Mouse (Mus musculus): ENCODE measurements around the gene Mertk. TPM values are rescaled to one million over a fixed set of nuclear protein-coding genes. Genes with fewer than 3 reads are reported as not detected.

Gene Mertk
- polyA plus RNA-seq, 1 experiment, result 2.2 TPM

DNA sequence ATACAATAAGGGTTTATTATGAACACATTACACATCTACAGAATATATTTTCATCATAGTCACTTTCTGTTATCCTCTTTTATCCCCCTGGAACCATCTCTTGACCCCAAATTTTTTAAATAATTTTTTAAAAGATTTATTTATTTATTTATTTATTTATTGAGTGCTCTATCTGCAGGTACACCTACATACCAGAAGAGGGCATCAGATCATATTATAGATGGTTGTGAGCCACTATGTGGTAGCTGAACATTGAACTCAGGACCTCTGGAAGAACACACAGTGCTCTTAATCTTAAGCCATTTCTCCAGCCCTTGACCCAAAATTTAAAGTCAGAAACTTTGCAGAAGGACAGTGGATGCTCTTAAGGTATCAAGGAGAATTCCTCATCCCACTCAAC, 4.2 kb upstream of the Mertk start:
- peaks cover 14% of the 10 kb centered on the region for H3K4me1 ChIP-seq (ENCODE audit: control insufficient read depth, insufficient read depth, low read length)
- no peaks in the 10 kb centered on the region for H3K27me3 ChIP-seq (ENCODE audit: control insufficient read depth, insufficient read depth, low read length)
- H3K36me3 ChIP-seq (ENCODE audit: control insufficient read depth, insufficient read depth, low read length), result no peaks in the 10 kb centered on the region
- TF ChIP-seq CTCF (IDR thresholded peaks at IDR 0.05; ENCODE audit: control insufficient read depth, insufficient read depth, insufficient replicate concordance, low read depth, low read length) (no peak), POLR2A (IDR thresholded peaks at IDR 0.05; ENCODE audit: control insufficient read depth, low read depth, low read length) (no peak)
- H3K27ac ChIP-seq (ENCODE audit: control insufficient read depth, insufficient read depth, low read depth, low read length), result no peak overlapping the region
- no peak overlapping the region for H3K4me3 ChIP-seq (ENCODE audit: control insufficient read depth, low read depth, low read length)

DNA sequence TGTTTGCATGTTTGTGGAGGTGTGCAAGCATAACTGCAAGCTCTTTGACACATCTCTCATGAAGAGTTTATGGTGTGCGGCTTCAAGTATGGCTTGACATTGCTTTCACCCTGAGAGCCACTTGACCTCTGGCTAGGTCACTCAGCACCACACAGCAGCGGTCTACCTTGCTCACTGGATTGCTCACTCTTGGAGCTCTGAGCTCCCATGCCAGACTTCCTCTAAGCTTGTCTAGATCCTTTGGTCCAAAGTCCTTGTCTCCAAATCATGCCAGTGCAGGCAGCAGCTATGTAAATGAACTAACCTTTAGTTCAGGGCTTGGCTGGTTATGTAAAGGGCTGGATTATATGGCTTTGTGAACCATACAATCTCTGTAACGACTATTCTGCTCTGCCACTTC, 2.3 kb upstream of the Mertk start:
- Histone ChIP-seq H3K27ac (ENCODE audit: control insufficient read depth, insufficient read depth, low read depth, low read length) (no peak overlapping the region), H3K4me3 (ENCODE audit: control insufficient read depth, low read depth, low read length) (no peak overlapping the region), H3K36me3 (ENCODE audit: control insufficient read depth, insufficient read depth, low read length) (no peaks in the 10 kb centered on the region), H3K27me3 (ENCODE audit: control insufficient read depth, insufficient read depth, low read length) (no peaks in the 10 kb centered on the region), H3K4me1 (ENCODE audit: control insufficient read depth, insufficient read depth, low read length) (peaks cover 14% of the 10 kb centered on the region)
- TF ChIP-seq CTCF (IDR thresholded peaks at IDR 0.05; ENCODE audit: control insufficient read depth, insufficient read depth, insufficient replicate concordance, low read depth, low read length) (no peak), POLR2A (IDR thresholded peaks at IDR 0.05; ENCODE audit: control insufficient read depth, low read depth, low read length) (no peak)

DNA sequence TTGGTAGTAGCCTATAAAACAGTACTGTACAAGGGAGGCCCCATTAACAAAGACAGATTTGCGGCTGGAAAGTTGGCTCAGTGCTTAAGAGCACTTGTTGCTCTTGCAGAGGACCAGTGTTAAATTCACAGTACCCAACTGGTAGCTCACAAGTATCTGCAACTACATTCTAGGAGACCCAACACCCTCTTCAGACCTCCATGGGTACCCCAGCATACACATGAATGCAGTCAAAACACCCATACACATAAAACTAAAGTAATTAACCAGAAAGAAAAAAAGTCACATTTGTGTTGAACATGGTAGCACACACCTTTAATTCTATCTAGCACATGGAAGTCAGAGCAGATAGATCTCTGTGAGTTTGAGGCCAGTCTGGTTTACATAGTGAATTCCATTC, 1.7 kb upstream of the Mertk start:
- Histone ChIP-seq H3K27me3 (ENCODE audit: control insufficient read depth, insufficient read depth, low read length) (no peaks in the 10 kb centered on the region), H3K27ac (ENCODE audit: control insufficient read depth, insufficient read depth, low read depth, low read length) (no peak overlapping the region), H3K4me3 (ENCODE audit: control insufficient read depth, low read depth, low read length) (no peak overlapping the region), H3K36me3 (ENCODE audit: control insufficient read depth, insufficient read depth, low read length) (no peaks in the 10 kb centered on the region), H3K4me1 (ENCODE audit: control insufficient read depth, insufficient read depth, low read length) (peaks cover 14% of the 10 kb centered on the region)
- no peak for TF ChIP-seq POLR2A (IDR thresholded peaks at IDR 0.05; ENCODE audit: control insufficient read depth, low read depth, low read length)
- no peak for TF ChIP-seq CTCF (IDR thresholded peaks at IDR 0.05; ENCODE audit: control insufficient read depth, insufficient read depth, insufficient replicate concordance, low read depth, low read length)

DNA sequence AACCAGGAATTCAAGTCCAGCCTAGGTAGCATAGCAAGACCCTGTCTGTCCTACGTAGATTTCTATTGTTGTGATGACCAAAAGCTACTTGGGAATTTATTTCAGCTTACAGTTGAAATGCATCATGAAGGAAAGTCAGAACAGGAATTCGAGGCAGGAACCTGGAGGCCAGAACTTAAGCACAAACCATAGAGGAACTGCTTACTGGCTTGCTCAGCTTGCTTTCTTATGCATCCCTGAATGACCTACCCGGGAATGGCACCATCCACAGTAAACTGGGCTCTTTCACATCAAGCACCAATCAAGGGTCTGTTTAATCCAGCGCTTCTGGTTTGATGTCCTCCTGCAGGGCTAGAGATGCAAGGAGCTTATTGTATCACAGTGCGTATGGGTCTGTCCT, 1.2 kb upstream of the Mertk start:
- H3K27ac ChIP-seq (ENCODE audit: control insufficient read depth, insufficient read depth, low read depth, low read length), result no peak overlapping the region

DNA sequence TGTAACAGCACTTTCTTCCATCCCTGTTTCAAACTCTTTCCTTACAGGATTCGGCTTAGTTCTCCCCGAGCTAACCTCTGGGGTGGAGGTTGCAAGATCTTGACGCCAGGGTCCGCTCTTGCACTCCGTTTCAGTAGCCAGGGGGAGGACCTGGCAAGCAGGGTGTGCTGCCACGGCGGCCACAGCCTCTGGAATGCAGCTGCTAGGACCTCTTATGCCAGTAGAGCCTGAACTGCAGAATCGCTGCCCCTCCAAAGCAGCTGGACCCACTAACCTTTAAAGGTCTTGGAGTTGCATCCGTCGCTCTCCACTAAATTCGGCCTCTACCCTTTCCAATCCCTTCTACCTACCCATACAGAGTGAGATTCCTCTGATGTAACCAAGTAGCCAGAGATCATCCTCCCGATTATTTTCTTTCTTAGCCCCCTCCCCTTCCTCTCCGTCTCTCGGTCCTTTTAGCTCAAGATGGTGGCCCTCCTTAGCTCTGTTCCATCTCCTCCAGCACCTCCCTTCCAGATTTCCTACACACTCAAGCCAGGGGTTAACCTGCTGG, 540 bp upstream of the Mertk start:
- peaks cover 12% of the 10 kb centered on the region for H3K4me1 ChIP-seq (ENCODE audit: control insufficient read depth, insufficient read depth, low read length)
- TF ChIP-seq CTCF (IDR thresholded peaks at IDR 0.05; ENCODE audit: control insufficient read depth, insufficient read depth, insufficient replicate concordance, low read depth, low read length), result peak; percentile 69; the same call in 1 of the 2 replicates
- no peak for TF ChIP-seq POLR2A (IDR thresholded peaks at IDR 0.05; ENCODE audit: control insufficient read depth, low read depth, low read length)
- H3K36me3 ChIP-seq (ENCODE audit: control insufficient read depth, insufficient read depth, low read length), result no peaks in the 10 kb centered on the region
- no peaks in the 10 kb centered on the region for H3K27me3 ChIP-seq (ENCODE audit: control insufficient read depth, insufficient read depth, low read length)
- peak overlapping the region; percentile 87 for H3K27ac ChIP-seq (ENCODE audit: control insufficient read depth, insufficient read depth, low read depth, low read length)
- H3K4me3 ChIP-seq (ENCODE audit: control insufficient read depth, low read depth, low read length), result peak overlapping the region; percentile 83

More for the DNA sequence above, 1.2 kb upstream of the Mertk start:
- TF ChIP-seq POLR2A (IDR thresholded peaks at IDR 0.05; ENCODE audit: control insufficient read depth, low read depth, low read length) (no peak), CTCF (IDR thresholded peaks at IDR 0.05; ENCODE audit: control insufficient read depth, insufficient read depth, insufficient replicate concordance, low read depth, low read length) (no peak)
- Histone ChIP-seq H3K4me3 (ENCODE audit: control insufficient read depth, low read depth, low read length) (no peak overlapping the region), H3K36me3 (ENCODE audit: control insufficient read depth, insufficient read depth, low read length) (no peaks in the 10 kb centered on the region), H3K27me3 (ENCODE audit: control insufficient read depth, insufficient read depth, low read length) (no peaks in the 10 kb centered on the region), H3K4me1 (ENCODE audit: control insufficient read depth, insufficient read depth, low read length) (peaks cover 14% of the 10 kb centered on the region)

DNA sequence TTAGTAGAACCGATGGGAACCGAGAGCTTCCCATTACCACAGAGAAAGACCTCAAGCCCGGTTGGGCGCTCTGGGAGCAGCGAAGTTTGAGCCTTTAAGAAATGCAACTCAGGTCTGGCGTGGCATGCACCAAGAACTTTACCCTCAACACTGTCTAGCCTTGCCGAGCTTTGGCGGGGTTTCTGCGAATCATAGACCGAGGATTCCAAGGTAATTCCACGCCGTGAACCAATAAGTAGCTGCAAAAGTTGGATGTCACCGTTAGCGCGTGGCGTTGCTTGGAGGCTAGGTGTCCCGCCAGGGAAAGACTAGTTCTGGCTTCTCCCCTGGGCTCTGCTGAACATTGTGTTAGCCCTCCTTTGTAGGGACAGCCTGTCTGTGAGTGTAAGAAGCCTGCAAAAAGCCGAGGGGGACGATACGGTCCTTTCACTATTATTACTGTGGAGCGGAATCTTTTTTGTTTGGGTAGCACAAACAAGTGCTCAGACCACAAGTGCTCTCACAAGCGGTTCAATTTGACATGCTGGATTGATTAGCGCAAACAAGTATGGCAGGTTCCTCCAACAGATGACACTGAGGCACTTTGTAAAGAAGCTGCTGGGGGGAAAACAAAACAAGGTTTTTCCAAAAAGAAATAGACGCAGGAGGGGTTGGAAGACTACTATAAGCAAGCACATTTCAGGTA, 587 bp downstream of the Mertk start:
- H3K27ac ChIP-seq (ENCODE audit: control insufficient read depth, insufficient read depth, low read depth, low read length), result peak overlapping the region; percentile 50

DNA sequence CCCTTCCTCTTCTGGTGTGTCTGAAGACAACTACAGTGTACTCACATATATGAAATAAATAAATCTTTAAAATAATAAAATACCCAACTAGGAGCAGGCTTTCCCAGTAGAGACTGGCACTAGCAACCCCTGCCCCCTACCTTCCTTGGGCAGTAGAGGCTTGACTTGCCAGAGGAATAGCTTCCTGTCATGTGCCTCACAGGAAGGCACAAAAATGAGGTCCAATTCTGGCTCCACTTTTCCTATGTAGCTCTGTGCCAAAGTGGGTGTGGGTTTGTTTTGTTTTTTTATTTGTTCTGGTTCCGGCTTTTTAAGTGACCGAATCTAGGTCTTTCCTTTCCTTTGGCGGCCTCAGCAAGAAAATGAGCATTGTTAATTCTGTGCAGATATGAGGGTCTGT, 5.7 kb downstream of the Mertk start:
- TF ChIP-seq CTCF (IDR thresholded peaks at IDR 0.05; ENCODE audit: control insufficient read depth, insufficient read depth, insufficient replicate concordance, low read depth, low read length) (no peak), POLR2A (IDR thresholded peaks at IDR 0.05; ENCODE audit: control insufficient read depth, low read depth, low read length) (no peak)
- no peaks in the 10 kb centered on the region for H3K27me3 ChIP-seq (ENCODE audit: control insufficient read depth, insufficient read depth, low read length)
- H3K27ac ChIP-seq (ENCODE audit: control insufficient read depth, insufficient read depth, low read depth, low read length), result no peak overlapping the region
- no peak overlapping the region for H3K4me3 ChIP-seq (ENCODE audit: control insufficient read depth, low read depth, low read length)
- H3K36me3 ChIP-seq (ENCODE audit: control insufficient read depth, insufficient read depth, low read length), result no peaks in the 10 kb centered on the region
- H3K4me1 ChIP-seq (ENCODE audit: control insufficient read depth, insufficient read depth, low read length), result no peaks in the 10 kb centered on the region; the same call in 1 of the 2 replicates

More for the DNA sequence above, 587 bp downstream of the Mertk start:
- Histone ChIP-seq H3K4me1 (ENCODE audit: control insufficient read depth, insufficient read depth, low read length) (peaks cover 12% of the 10 kb centered on the region), H3K4me3 (ENCODE audit: control insufficient read depth, low read depth, low read length) (peak overlapping the region; percentile 83), H3K27me3 (ENCODE audit: control insufficient read depth, insufficient read depth, low read length) (no peaks in the 10 kb centered on the region), H3K36me3 (ENCODE audit: control insufficient read depth, insufficient read depth, low read length) (no peaks in the 10 kb centered on the region)
- TF ChIP-seq POLR2A (IDR thresholded peaks at IDR 0.05; ENCODE audit: control insufficient read depth, low read depth, low read length), result no peak
- no peak for TF ChIP-seq CTCF (IDR thresholded peaks at IDR 0.05; ENCODE audit: control insufficient read depth, insufficient read depth, insufficient replicate concordance, low read depth, low read length)
